Mouse (Mus musculus) olfactory bulb, adult 2 months (tissue): ENCODE results near the gene Galnt17.

ENCODE experiments used
- CTCF ChIP-seq: fragments of 200-500 bp; IDR thresholded peaks from 2 replicates; pipeline ENCODE4 v1.5.1; 2012; ENCODE audit warnings: low read depth, mild to moderate bottlenecking, low read length, moderate library complexity; ENCODE audit not compliant: insufficient read depth
- POLR2A ChIP-seq: fragments of 200-500 bp; IDR thresholded peaks from 2 replicates; pipeline ENCODE4 v1.6.1; 2012; ENCODE audit warnings: mild to moderate bottlenecking, low read depth, low read length, moderate library complexity; ENCODE audit not compliant: insufficient read depth

GRCm38 (mm10) chr5:131024506-131024905, 283.8 kb downstream of the Galnt17 start:
- no peak for TF ChIP-seq CTCF
- TF ChIP-seq POLR2A = no peak
